In genomic region chr7:48896051-48896450, GRCm38 (mm10) we compare ENCODE assay signal across 23 mouse cellular contexts. TPM values are rescaled to one million over a fixed set of nuclear protein-coding genes. Genes with fewer than 3 reads are reported as not detected.
"Had no signal": no experiment of that assay in that cellular context is flagged by ENCODE, and none has a peak within 500 bp of the region (broad histone marks: within the 10 kb centered on the region; RNA-seq: fewer than 3 reads in every experiment).

No protein-coding gene starts in this region.

- H3K36me3 ChIP-seq: kidney, embryonic 15.5 days; liver, embryonic 13.5 days; midbrain, embryonic 12.5 days; midbrain, embryonic 15.5 days; neural tube, embryonic 13.5 days; stomach, embryonic 15.5 days had no signal

- H3K4me3 ChIP-seq: kidney, embryonic 15.5 days; left cerebral cortex, adult 2 months; liver, embryonic 13.5 days; midbrain, embryonic 12.5 days; midbrain, embryonic 15.5 days; myocyte; neural tube, embryonic 13.5 days; stomach, embryonic 15.5 days had no signal

- H3K4me1 ChIP-seq: stomach, embryonic 15.5 days had no signal

- H3K27ac ChIP-seq: kidney, embryonic 15.5 days; left cerebral cortex, adult 2 months; liver, embryonic 13.5 days; midbrain, embryonic 12.5 days; midbrain, embryonic 15.5 days; neural tube, embryonic 13.5 days; stomach, embryonic 15.5 days had no signal

- H3K9me3 ChIP-seq: kidney, embryonic 15.5 days; liver, embryonic 13.5 days; midbrain, embryonic 12.5 days; midbrain, embryonic 15.5 days; neural tube, embryonic 13.5 days; stomach, embryonic 15.5 days had no signal

- H3K4me2 ChIP-seq: kidney, embryonic 15.5 days; liver, embryonic 13.5 days; midbrain, embryonic 12.5 days; midbrain, embryonic 15.5 days; neural tube, embryonic 13.5 days; stomach, embryonic 15.5 days had no signal

- DNase-seq: kidney, postnatal 10 days; kidney, postnatal 36 days; layer of hippocampus, postnatal 36 days; liver, embryonic 13.5 days; lung, adult 2 months; lung, postnatal 14 days; lung, postnatal 4 days; retina, postnatal 1 day; right cerebral cortex, postnatal 25 days; spleen, adult 18-20 months; thymus, postnatal 25 days had no signal

- ATAC-seq: midbrain, embryonic 15.5 days had no signal

- H3K9ac ChIP-seq: kidney, embryonic 15.5 days; liver, embryonic 13.5 days; midbrain, embryonic 12.5 days; midbrain, embryonic 15.5 days; neural tube, embryonic 13.5 days; stomach, embryonic 15.5 days had no signal

- H3K27me3 ChIP-seq: stomach, embryonic 15.5 days had no signal

RNA-seq across cellular contexts. Expression of gene Csrp3, which starts 48.2 kb away (rescaled TPM):
- total RNA-seq: layer of hippocampus, adult 8-10 months; layer of hippocampus, postnatal 10 days; layer of hippocampus, postnatal 36 days; left cerebral cortex, adult 2 months; left cerebral cortex, postnatal 10 days; left cerebral cortex, postnatal 36 days; neutrophil, adult 5-6 weeks had no signal
